Mouse (Mus musculus): ENCODE measurements around the gene Wdtc1. TPM values are rescaled to one million over a fixed set of nuclear protein-coding genes. Genes with fewer than 3 reads are reported as not detected.

The Wdtc1 gene
- total and polyA plus RNA-seq, 3 experiments, result 13.2 to 35.3 TPM; not detected in 1

- H3K79me2 ChIP-seq (ENCODE audit: control insufficient read depth, insufficient read depth, low read length, poor library complexity), result no peaks in the 10 kb centered on the region
- TF ChIP-seq NRF1 (IDR thresholded peaks at IDR 0.05; ENCODE audit: insufficient read depth, low read depth, low read length, poor library complexity, severe bottlenecking) (no peak), RAD21 (IDR thresholded peaks at IDR 0.05; ENCODE audit: low read depth, low read length) (no peak), CHD2 (IDR thresholded peaks at IDR 0.05; ENCODE audit: low read length) (no peak), MAX (IDR thresholded peaks at IDR 0.05; ENCODE audit: low read length) (no peak), RCOR1 (IDR thresholded peaks at IDR 0.05; ENCODE audit: low read depth, low read length) (no peak), JUND (IDR thresholded peaks at IDR 0.05; ENCODE audit: low read depth, low read length) (no peak), USF2 (IDR thresholded peaks at IDR 0.05; ENCODE audit: borderline replicate concordance in 1 of 2, insufficient read depth in 1 of 2, low read depth in 1 of 2, low read length in 2 of 2) (no peak), TBP (IDR thresholded peaks at IDR 0.05; ENCODE audit: low read depth, low read length) (no peak), NELFE (IDR thresholded peaks at IDR 0.05; ENCODE audit: low read depth, low read length) (no peak), BHLHE40 (IDR thresholded peaks at IDR 0.05; ENCODE audit: borderline replicate concordance, low read depth, low read length) (no peak)
- H3K4me3 ChIP-seq (ENCODE audit: control insufficient read depth in 1 of 2, insufficient read depth in 1 of 2, low read depth in 2 of 2, low read length in 2 of 2), result no peak overlapping the region
- no peak overlapping the region for H3K27ac ChIP-seq (ENCODE audit: control insufficient read depth, low read depth, low read length)
- H3K36me3 ChIP-seq (ENCODE audit: control insufficient read depth in 1 of 2, insufficient read depth in 2 of 2, low read length in 2 of 2), result no peaks in the 10 kb centered on the region
- H3K4me1 ChIP-seq (ENCODE audit: control insufficient read depth in 1 of 2, insufficient read depth in 2 of 2, low read length in 2 of 2), result no peaks in the 10 kb centered on the region
- no peaks in the 10 kb centered on the region for H3K27me3 ChIP-seq (ENCODE audit: control insufficient read depth in 1 of 2, insufficient read depth in 2 of 2, low read length in 2 of 2)
- H3K9ac ChIP-seq (ENCODE audit: control insufficient read depth, low read depth, low read length, poor library complexity, severe bottlenecking), result no peak overlapping the region
- DNase-seq (ENCODE audit: low read depth, low spot score), result no peak
- H3K9me3 ChIP-seq (replicated peaks; ENCODE audit: insufficient read depth, low read length), result no peaks in the 10 kb centered on the region
These were observed 91.5 kb downstream of the Wdtc1 start for GRCm38 (mm10) chr4:133261641-133262374.

GRCm38 (mm10) chr4:133257798-133258408 is 95.4 kb downstream of the Wdtc1 start:
- no peaks in the 10 kb centered on the region for H3K4me1 ChIP-seq (ENCODE audit: control insufficient read depth in 1 of 2, insufficient read depth in 2 of 2, low read length in 2 of 2)
- no peak overlapping the region for H3K4me3 ChIP-seq (ENCODE audit: control insufficient read depth in 1 of 2, insufficient read depth in 1 of 2, low read depth in 2 of 2, low read length in 2 of 2)
- H3K79me2 ChIP-seq (ENCODE audit: control insufficient read depth, insufficient read depth, low read length, poor library complexity), result no peaks in the 10 kb centered on the region
- no peaks in the 10 kb centered on the region for H3K36me3 ChIP-seq (ENCODE audit: control insufficient read depth in 1 of 2, insufficient read depth in 2 of 2, low read length in 2 of 2)
- H3K27me3 ChIP-seq (ENCODE audit: control insufficient read depth in 1 of 2, insufficient read depth in 2 of 2, low read length in 2 of 2), result no peaks in the 10 kb centered on the region
- TF ChIP-seq NELFE (IDR thresholded peaks at IDR 0.05; ENCODE audit: low read depth, low read length) (no peak), ZMIZ1 (IDR thresholded peaks at IDR 0.05; ENCODE audit: low read depth, low read length) (no peak), RAD21 (IDR thresholded peaks at IDR 0.05; ENCODE audit: low read depth, low read length) (no peak), POLR2AphosphoS5 (IDR thresholded peaks at IDR 0.05; ENCODE audit: borderline replicate concordance, low read depth, low read length) (no peak)
- no peak for DNase-seq (ENCODE audit: low read depth, low spot score)
- H3K27ac ChIP-seq (ENCODE audit: control insufficient read depth, low read depth, low read length), result no peak overlapping the region
- no peak overlapping the region for H3K9ac ChIP-seq (ENCODE audit: control insufficient read depth, low read depth, low read length, poor library complexity, severe bottlenecking)
- H3K9me3 ChIP-seq (replicated peaks; ENCODE audit: insufficient read depth, low read length), result no peaks in the 10 kb centered on the region

DNA sequence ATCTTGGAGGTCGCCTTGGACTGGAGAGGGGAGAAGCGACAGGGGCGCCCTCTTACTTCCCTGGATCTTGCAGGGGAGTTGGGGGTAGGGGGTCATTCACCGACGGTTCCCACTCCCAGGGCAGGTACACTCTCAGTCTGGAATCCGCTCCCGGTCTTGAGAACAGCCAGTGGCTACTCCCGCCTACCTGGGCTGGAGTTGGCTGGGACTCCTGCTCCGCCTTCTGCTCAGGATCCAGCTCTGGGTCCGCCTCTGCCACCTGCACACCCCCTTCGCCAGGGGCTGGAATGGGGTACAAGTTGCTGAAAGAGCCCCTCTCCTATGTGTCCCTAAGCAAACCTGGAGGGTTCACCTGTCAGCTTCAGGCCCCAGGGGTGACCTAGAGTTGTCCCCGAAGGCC is 96.1 kb downstream of the Wdtc1 start:
- no peaks in the 10 kb centered on the region for H3K36me3 ChIP-seq (ENCODE audit: control insufficient read depth in 1 of 2, insufficient read depth in 2 of 2, low read length in 2 of 2)

More for the DNA sequence above, 96.1 kb downstream of the Wdtc1 start:
- Histone ChIP-seq H3K79me2 (ENCODE audit: control insufficient read depth, insufficient read depth, low read length, poor library complexity) (no peaks in the 10 kb centered on the region), H3K9me3 (replicated peaks; ENCODE audit: insufficient read depth, low read length) (no peaks in the 10 kb centered on the region), H3K4me3 (ENCODE audit: control insufficient read depth in 1 of 2, insufficient read depth in 1 of 2, low read depth in 2 of 2, low read length in 2 of 2) (no peak overlapping the region), H3K27me3 (ENCODE audit: control insufficient read depth in 1 of 2, insufficient read depth in 2 of 2, low read length in 2 of 2) (no peaks in the 10 kb centered on the region), H3K27ac (ENCODE audit: control insufficient read depth, low read depth, low read length) (no peak overlapping the region), H3K9ac (ENCODE audit: control insufficient read depth, low read depth, low read length, poor library complexity, severe bottlenecking) (no peak overlapping the region), H3K4me1 (ENCODE audit: control insufficient read depth in 1 of 2, insufficient read depth in 2 of 2, low read length in 2 of 2) (no peaks in the 10 kb centered on the region)
- no peak for DNase-seq (ENCODE audit: low read depth, low spot score)
- TF ChIP-seq ETS1 (IDR thresholded peaks at IDR 0.05; ENCODE audit: low read depth, low read length) (no peak), CTCF (IDR thresholded peaks at IDR 0.05 in 2 of 3, conservative IDR thresholded peaks at IDR 0.05 in 1 of 3; ENCODE audit: control insufficient read depth in 1 of 3, insufficient read depth in 1 of 3, low read depth in 2 of 3, low read length in 3 of 3, poor library complexity in 1 of 3, severe bottlenecking in 1 of 3) (no peak), MYC (IDR thresholded peaks at IDR 0.05; ENCODE audit: low read depth, low read length) (no peak), TBP (IDR thresholded peaks at IDR 0.05; ENCODE audit: low read depth, low read length) (no peak), CHD1 (IDR thresholded peaks at IDR 0.05; ENCODE audit: low read depth, low read length) (no peak), POLR2AphosphoS5 (IDR thresholded peaks at IDR 0.05; ENCODE audit: borderline replicate concordance, low read depth, low read length) (no peak), ELF1 (IDR thresholded peaks at IDR 0.05; ENCODE audit: low read depth, low read length) (no peak)

Measured in MEL (cell line).